Mouse (Mus musculus): ENCODE measurements around the gene Pglyrp1.

DNA sequence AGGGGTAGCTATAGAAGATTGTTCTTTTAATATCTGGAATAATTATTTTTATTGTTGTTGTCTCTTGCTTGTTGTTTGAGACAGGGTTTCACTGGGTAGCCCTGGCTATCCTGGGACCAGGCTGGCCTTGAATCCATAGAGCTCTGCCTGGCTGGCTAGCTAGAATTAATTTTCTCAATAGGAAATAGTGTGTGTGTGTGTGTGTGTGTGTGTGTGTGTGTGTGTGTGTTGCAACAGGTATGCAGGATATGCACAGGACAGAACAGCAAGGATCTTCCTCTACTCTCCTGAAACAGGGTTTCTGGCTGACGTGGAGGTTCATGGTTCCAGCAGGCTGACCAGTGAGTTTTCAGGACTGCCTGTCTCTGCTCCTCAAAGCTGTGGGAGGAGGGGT, 30.0 kb upstream of the Pglyrp1 start:
- no peak for TF ChIP-seq CTCF (IDR thresholded peaks at IDR 0.05; ENCODE audit: low read depth)
- TF ChIP-seq EP300 (optimal IDR thresholded peaks at IDR 0.05), result no peak
